Mouse (Mus musculus) brain, embryonic 14.5 days (tissue): Measurements from ENCODE around the gene Map3k7.

Source experiments
- CTCF ChIP-seq: fragments of 200-500 bp; IDR thresholded peaks from 2 replicates; pipeline ENCODE4 v1.5.1; 2012; ENCODE audit warnings: inconsistent platforms, mild to moderate bottlenecking, moderate library complexity, borderline replicate concordance; ENCODE audit not compliant: insufficient read depth, insufficient read length; ENCODE audit errors: extremely low read depth
- POLR2A ChIP-seq: fragments of 200-500 bp; IDR thresholded peaks from 2 replicates; pipeline ENCODE4 v1.6.1; 2012; ENCODE audit warnings: mild to moderate bottlenecking, inconsistent platforms, borderline replicate concordance; ENCODE audit not compliant: poor library complexity, insufficient read depth, insufficient read length, severe bottlenecking; ENCODE audit errors: extremely low read depth

DNA sequence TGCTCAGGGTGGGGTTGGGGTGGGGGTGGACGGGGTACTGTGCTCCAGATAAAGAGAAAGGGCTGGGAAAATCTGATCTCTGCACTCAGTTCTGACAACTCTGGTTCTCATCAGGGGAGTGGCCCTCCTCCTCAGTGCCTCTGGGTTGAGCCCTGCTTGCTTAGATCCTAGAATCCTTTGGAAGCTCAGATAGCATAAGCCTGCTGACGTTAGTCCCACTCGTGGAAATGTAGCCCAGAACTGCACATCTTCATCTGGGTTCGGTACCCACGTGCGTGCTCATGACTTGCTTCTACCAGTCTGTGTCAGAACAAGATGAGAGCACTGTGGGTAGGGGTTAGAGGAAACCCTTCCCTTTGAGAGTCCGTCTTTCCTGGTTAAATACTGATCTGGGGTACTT lies 92.5 kb downstream of the Map3k7 start:
- TF ChIP-seq POLR2A (no peak), CTCF (no peak)
